Mouse (Mus musculus) testis, adult 2 months (tissue): Measurements from ENCODE around the gene Akr1cl. TPM values are rescaled to one million over a fixed set of nuclear protein-coding genes. Genes with fewer than 3 reads are reported as not detected.

Source experiments
- H3K27ac ChIP-seq: fragments of 200-500 bp; 2 replicates; pipeline ENCODE4 v1.5.1; 2012; ENCODE audit warnings: low read depth, low read length; ENCODE audit not compliant: control insufficient read depth, insufficient read depth
- H3K27me3 ChIP-seq: fragments of 200-500 bp; 2 replicates; pipeline ENCODE4 v1.6.1; 2012; ENCODE audit warnings: mild to moderate bottlenecking, low read length, moderate library complexity; ENCODE audit not compliant: control insufficient read depth, insufficient read depth
- H3K36me3 ChIP-seq: fragments of 200-500 bp; 2 replicates; pipeline ENCODE4 v1.6.1; 2012; ENCODE audit warnings: mild to moderate bottlenecking, low read length; ENCODE audit not compliant: control insufficient read depth, insufficient read depth
- H3K4me1 ChIP-seq: fragments of 200-500 bp; 2 replicates; pipeline ENCODE4 v1.6.1; 2012; ENCODE audit warnings: low read length; ENCODE audit not compliant: control insufficient read depth, insufficient read depth
- H3K4me3 ChIP-seq: fragments of 200-500 bp; 2 replicates; pipeline ENCODE4 v1.5.1; 2012; ENCODE audit warnings: low read depth, mild to moderate bottlenecking, low read length, moderate library complexity, mixed read lengths; ENCODE audit not compliant: control insufficient read depth
- CTCF ChIP-seq: fragments of 200-500 bp; IDR thresholded peaks from 2 replicates; pipeline ENCODE4 v1.5.1; 2012; ENCODE audit warnings: low read depth, mild to moderate bottlenecking, inconsistent platforms, low read length, moderate library complexity; ENCODE audit not compliant: control insufficient read depth, insufficient read depth, insufficient replicate concordance
- POLR2A ChIP-seq: fragments of 200-500 bp; IDR thresholded peaks from 2 replicates; pipeline ENCODE4 v1.6.1; 2012; ENCODE audit warnings: low read depth, mild to moderate bottlenecking, inconsistent platforms, low read length, moderate library complexity; ENCODE audit not compliant: control insufficient read depth
- polyA plus RNA-seq: library from polyadenylated mRNA; depleted of rRNA; stranded (reverse); fragments of >200 nt; gene quantifications from 2 replicates; pipeline ENCODE4 v1.2.3, GENCODE M21; 2012; rRNA removed

Akr1cl gene
- polyA plus RNA-seq, 1 experiment: 107 TPM

DNA sequence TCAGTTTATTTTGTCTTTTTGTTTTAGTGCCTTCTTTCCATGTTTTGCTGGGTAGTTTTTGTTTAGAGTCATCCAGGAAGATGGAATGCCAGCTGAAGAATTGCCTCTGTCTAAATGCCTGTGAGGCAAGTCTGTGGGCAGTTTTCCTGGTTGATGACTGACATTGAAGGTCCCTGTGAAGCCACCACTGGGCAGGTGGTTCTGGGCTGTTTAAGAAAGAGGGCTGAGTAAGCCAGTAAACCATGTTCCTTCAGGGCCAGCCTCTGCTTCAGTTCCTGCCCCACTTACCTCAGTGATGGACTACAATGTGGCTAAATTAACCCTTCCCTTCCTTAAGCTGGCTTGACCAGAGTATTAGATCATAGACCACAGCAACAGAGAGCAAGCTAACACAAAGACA lies 44.4 kb downstream of the Akr1cl start:
- H3K4me1 ChIP-seq: no peaks in the 10 kb centered on the region
- H3K27ac ChIP-seq: no peak overlapping the region
- no peaks in the 10 kb centered on the region for H3K36me3 ChIP-seq
- TF ChIP-seq POLR2A (no peak), CTCF (no peak)
- H3K4me3 ChIP-seq: no peak overlapping the region
- no peaks in the 10 kb centered on the region for H3K27me3 ChIP-seq

GRCm38 (mm10) chr1:64986120-64986519 lies 46.4 kb downstream of the Akr1cl start:
- no peaks in the 10 kb centered on the region for H3K27me3 ChIP-seq
- H3K36me3 ChIP-seq: no peaks in the 10 kb centered on the region
- H3K4me3 ChIP-seq: no peak overlapping the region
- H3K4me1 ChIP-seq: no peaks in the 10 kb centered on the region
- H3K27ac ChIP-seq: no peak overlapping the region
- TF ChIP-seq POLR2A: no peak
- no peak for TF ChIP-seq CTCF

- Histone ChIP-seq H3K4me3 (no peak overlapping the region), H3K36me3 (no peaks in the 10 kb centered on the region), H3K4me1 (no peaks in the 10 kb centered on the region), H3K27ac (no peak overlapping the region), H3K27me3 (no peaks in the 10 kb centered on the region)
- TF ChIP-seq POLR2A (no peak), CTCF (no peak)
Measured at GRCm38 (mm10) chr1:64983247-64983646, 49.3 kb downstream of the Akr1cl start.

DNA sequence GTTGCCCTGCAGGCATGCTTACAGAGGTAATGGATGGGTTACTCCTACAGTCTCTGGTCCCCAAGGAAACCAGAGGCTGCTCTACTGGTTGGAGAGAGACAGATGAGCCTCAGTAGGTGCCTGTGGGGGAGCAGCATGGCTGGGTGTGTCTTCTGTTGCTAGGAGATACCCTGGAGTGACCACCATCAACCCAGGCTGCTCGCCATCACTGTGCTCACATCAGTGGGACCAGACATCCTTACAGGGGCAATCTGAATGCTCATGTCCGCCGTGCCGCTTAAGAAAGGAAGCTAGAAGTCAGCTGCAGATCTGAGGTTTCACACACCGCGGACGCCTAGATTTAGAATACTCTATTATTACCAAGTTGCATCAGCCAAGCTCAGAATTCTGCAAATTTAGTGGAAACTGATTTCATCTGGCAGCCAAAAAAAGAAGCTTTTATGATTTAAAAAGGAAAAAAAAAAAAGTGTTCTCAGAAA lies 54.2 kb downstream of the Akr1cl start:
- Histone ChIP-seq H3K4me1 (peaks cover 4% of the 10 kb centered on the region; the same call in 1 of the 2 replicates), H3K27me3 (no peaks in the 10 kb centered on the region)

DNA sequence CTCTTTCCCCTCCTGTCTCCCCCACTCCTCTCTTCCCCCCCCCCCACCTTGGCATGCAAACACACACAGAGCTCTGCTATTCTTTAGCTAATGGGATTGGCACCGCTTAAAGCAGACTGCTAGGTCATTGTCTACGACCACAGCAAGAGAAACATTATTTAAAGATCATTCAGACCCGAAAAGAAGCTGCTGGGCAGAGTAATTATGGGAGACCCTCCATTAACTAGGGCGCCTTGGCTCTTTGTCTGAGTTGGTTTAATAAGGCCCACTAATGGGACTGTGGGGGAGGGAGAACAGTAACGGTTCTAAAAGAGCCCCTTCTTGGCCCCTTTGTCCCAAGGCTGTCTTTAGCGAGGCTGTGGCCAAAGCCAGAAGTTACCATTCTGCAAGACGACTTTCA lies 57.2 kb downstream of the Akr1cl start:
- peaks cover 4% of the 10 kb centered on the region; the same call in 1 of the 2 replicates for H3K4me1 ChIP-seq
- no peak for TF ChIP-seq CTCF
- no peak for TF ChIP-seq POLR2A
- no peak overlapping the region for H3K27ac ChIP-seq
- no peaks in the 10 kb centered on the region for H3K36me3 ChIP-seq
- no peak overlapping the region for H3K4me3 ChIP-seq
- H3K27me3 ChIP-seq: no peaks in the 10 kb centered on the region

More for the DNA sequence above, 54.2 kb downstream of the Akr1cl start:
- Histone ChIP-seq H3K36me3 (no peaks in the 10 kb centered on the region), H3K4me3 (no peak overlapping the region), H3K27ac (no peak overlapping the region)
- TF ChIP-seq CTCF (no peak), POLR2A (no peak)

GRCm38 (mm10) chr1:64970685-64971084 lies 61.9 kb downstream of the Akr1cl start:
- Histone ChIP-seq H3K27ac (no peak overlapping the region), H3K27me3 (no peaks in the 10 kb centered on the region), H3K4me3 (no peak overlapping the region), H3K4me1 (peaks cover 4% of the 10 kb centered on the region; the same call in 1 of the 2 replicates), H3K36me3 (no peaks in the 10 kb centered on the region)
- TF ChIP-seq POLR2A (no peak), CTCF (no peak)

Other genes starting within 250 kb of the Akr1cl start
- 2.7 and 2.8 TPM in 2 replicates for gene Plekhm3, start 75.9 kb downstream of the Akr1cl start, polyA plus RNA-seq
- 1.4 and 1.5 TPM in 2 replicates for gene Cryge, start 18.4 kb upstream of the Akr1cl start, polyA plus RNA-seq
- gene Crygd, start 30.7 kb upstream of the Akr1cl start, polyA plus RNA-seq: not detected in 2 replicates
- gene Crygc, start 40.9 kb upstream of the Akr1cl start, polyA plus RNA-seq: 0.94 and 5.6 TPM in 2 replicates
- not detected in 2 replicates for gene Crygb, start 49.5 kb upstream of the Akr1cl start, polyA plus RNA-seq
- not detected in 2 replicates for gene Cryga, start 70.6 kb upstream of the Akr1cl start, polyA plus RNA-seq
- not detected in 2 replicates for gene Gm28845, start 86.8 kb upstream of the Akr1cl start, polyA plus RNA-seq
- 0.08 TPM in 1 of 2 replicates, not detected in the other for gene D630023F18Rik, start 90.5 kb upstream of the Akr1cl start, polyA plus RNA-seq
- gene Idh1, start 153.7 kb upstream of the Akr1cl start, polyA plus RNA-seq: 15.6 and 18.4 TPM in 2 replicates
- gene Pikfyve, start 153.9 kb upstream of the Akr1cl start, polyA plus RNA-seq: 4.9 and 5.2 TPM in 2 replicates
- 4.0 and 5.3 TPM in 2 replicates for gene Pth2r, start 249.3 kb upstream of the Akr1cl start, polyA plus RNA-seq